ENCODE assay signal across 7 mouse cellular contexts in the genomic region with DNA sequence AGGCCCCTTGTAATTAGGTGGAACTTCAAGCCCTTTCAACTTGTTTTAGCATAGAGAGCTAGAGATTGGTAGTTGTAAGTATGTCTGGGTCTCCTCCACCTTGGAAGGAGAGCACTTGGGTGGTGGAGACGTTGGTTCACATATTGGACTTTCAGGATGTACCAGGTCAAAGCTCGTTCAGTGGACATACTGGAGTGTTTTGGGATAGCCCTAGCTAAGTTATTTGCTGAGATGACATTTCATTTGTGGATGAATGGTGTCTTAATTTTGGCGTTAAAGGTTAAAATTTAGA. TPM values are rescaled to one million over a fixed set of nuclear protein-coding genes. Genes with fewer than 3 reads are reported as not detected.
DNase-seq lines count a peak whose midpoint lies in the region; ATAC-seq lines count a peak whose summit lies in the region.

No protein-coding gene starts in this region.

- intact Hi-C loops in gastrocnemius, postnatal 36 days (cut with DNase I): loop anchor here (2.0 to 5.0 kb wide), 2 partner anchors 13 to 37 kb away; no protein-coding TSS in a partner anchor

- ATAC-seq in neural tube, embryonic 11.5 days (ENCODE audit: insufficient read depth, low FRiP score, low TSS enrichment): no peak
- no peak for ATAC-seq in neural tube, embryonic 12.5 days (ENCODE audit: low FRiP score, low read depth)

- H3K4me1 ChIP-seq in neural tube, embryonic 11.5 days (ENCODE audit: control insufficient read depth, insufficient read depth, low read length): peaks cover 7% of the 10 kb centered on the region; the same call in 1 of the 2 replicates
- peaks cover 28% of the 10 kb centered on the region for H3K4me1 ChIP-seq in forebrain, embryonic 10.5 days
- peaks cover 21% of the 10 kb centered on the region for H3K4me1 ChIP-seq in neural tube, embryonic 12.5 days

- peak overlapping the region; percentile 71 for H3K4me3 ChIP-seq in neural tube, embryonic 11.5 days (ENCODE audit: low read depth, low read length)
- peak overlapping the region; percentile 98 for H3K4me3 ChIP-seq in forebrain, embryonic 10.5 days
- peak overlapping the region; percentile 96 for H3K4me3 ChIP-seq in neural tube, embryonic 12.5 days

- H3K36me3 ChIP-seq in neural tube, embryonic 11.5 days (ENCODE audit: control insufficient read depth, insufficient read depth, low read length): no peaks in the 10 kb centered on the region
- 0 out of 2 replicates have a peak, but pooled peaks cover 8% of the 10 kb centered on the region for H3K36me3 ChIP-seq in forebrain, embryonic 10.5 days (replicated peaks)
- H3K36me3 ChIP-seq in neural tube, embryonic 12.5 days: no peaks in the 10 kb centered on the region

- no peak for DNase-seq in neural tube, embryonic 11.5 days (ENCODE audit: low spot score)
- DNase-seq in neural tube, embryonic 10.5 days (ENCODE audit: extremely low spot score, low spot score): no peak
- no peak for DNase-seq in forebrain, embryonic 10.5 days (ENCODE audit: extremely low spot score, low spot score)
- DNase-seq in kidney, adult 9 months: peak; percentile 42
- DNase-seq in gastrocnemius, postnatal 36 days: no peak
- DNase-seq in layer of hippocampus, adult 8-10 months (ENCODE audit: low spot score in 2 of 2): no peak

- no peaks in the 10 kb centered on the region for H3K27me3 ChIP-seq in neural tube, embryonic 11.5 days (ENCODE audit: control insufficient read depth, insufficient read depth, low read length)
- H3K27me3 ChIP-seq in forebrain, embryonic 10.5 days (ENCODE audit: poor library complexity, severe bottlenecking): no peaks in the 10 kb centered on the region
- H3K27me3 ChIP-seq in neural tube, embryonic 12.5 days (replicated peaks): no peaks in the 10 kb centered on the region

- no peak overlapping the region; the same call in 1 of the 2 replicates for H3K27ac ChIP-seq in neural tube, embryonic 11.5 days (ENCODE audit: low read depth, low read length)
- H3K27ac ChIP-seq in forebrain, embryonic 10.5 days: peak overlapping the region; percentile 98
- no peak overlapping the region for H3K27ac ChIP-seq in neural tube, embryonic 12.5 days

- peak overlapping the region; percentile 90 for H3K9ac ChIP-seq in neural tube, embryonic 11.5 days (ENCODE audit: low read length)
- peak overlapping the region; percentile 96 for H3K9ac ChIP-seq in neural tube, embryonic 12.5 days

- WGBS in neural tube, embryonic 11.5 days: 23% methylated on average over 3 of the region's 3 CpGs
- 28% methylated on average over 3 of the region's 3 CpGs for WGBS in forebrain, embryonic 10.5 days
- 19% methylated on average over 3 of the region's 3 CpGs for WGBS in neural tube, embryonic 12.5 days

- H3K4me2 ChIP-seq in neural tube, embryonic 11.5 days (ENCODE audit: low read depth): peak overlapping the region; percentile 75
- H3K4me2 ChIP-seq in neural tube, embryonic 12.5 days (replicated peaks): peak overlapping the region; percentile 72

- H3K9me3 ChIP-seq in neural tube, embryonic 11.5 days (ENCODE audit: control insufficient read depth, low read length): no peaks in the 10 kb centered on the region
- no peaks in the 10 kb centered on the region for H3K9me3 ChIP-seq in forebrain, embryonic 10.5 days
- no peaks in the 10 kb centered on the region for H3K9me3 ChIP-seq in neural tube, embryonic 12.5 days

RNA-seq across cellular contexts. Expression of gene Birc6, which starts 1.4 kb away (rescaled TPM):
- 79.5 and 87.3 TPM in 2 replicates for polyA plus RNA-seq in neural tube, embryonic 11.5 days (2014; fragmentation: Nextera tagmentation; extraction: Ambion mirVana)
- polyA plus RNA-seq in forebrain, embryonic 10.5 days (2016; fragmentation: Nextera tagmentation; extraction: Ambion mirVana): 85.0 and 86.5 TPM in 2 replicates
- 91.9 and 95.6 TPM in 2 replicates for polyA plus RNA-seq in neural tube, embryonic 12.5 days (2016; fragmentation: Nextera tagmentation; extraction: Ambion mirVana)
- total RNA-seq in gastrocnemius, postnatal 36 days (2021): 10 to 100 TPM; 50.1 to 60.1 TPM
- 100 to 1,000 TPM; 113 to 132 (median 117) TPM for total RNA-seq in layer of hippocampus, adult 8-10 months (2022)

RNA-seq across cellular contexts. Expression of gene Yipf4, which starts 40.2 kb away (rescaled TPM):
- 48.3 and 53.3 TPM in 2 replicates for polyA plus RNA-seq in neural tube, embryonic 11.5 days (2014; fragmentation: Nextera tagmentation; extraction: Ambion mirVana)
- 27.0 and 28.6 TPM in 2 replicates for polyA plus RNA-seq in forebrain, embryonic 10.5 days (2016; fragmentation: Nextera tagmentation; extraction: Ambion mirVana)
- 58.0 and 64.6 TPM in 2 replicates for polyA plus RNA-seq in neural tube, embryonic 12.5 days (2016; fragmentation: Nextera tagmentation; extraction: Ambion mirVana)
- total RNA-seq in gastrocnemius, postnatal 36 days (2021): 10 to 100 TPM; 19.5 to 25.6 TPM
- total RNA-seq in layer of hippocampus, adult 8-10 months (2022): 10 to 100 TPM; 78.8 to 86.5 (median 82.5) TPM
